Mouse (Mus musculus): ENCODE results near the gene Manea. TPM values are rescaled to one million over a fixed set of nuclear protein-coding genes. Genes with fewer than 3 reads are reported as not detected.
A peak's percentile ranks its signal among the peaks of the same experiment; 100 is the strongest.
"Not testable (repeated sequence)": the region's sequence is repeated elsewhere in the genome, so short reads cannot be mapped to it uniquely, and the experiment has no call there.

The Manea gene
- polyA plus RNA-seq, 1 experiment, result 14.3 TPM

DNA sequence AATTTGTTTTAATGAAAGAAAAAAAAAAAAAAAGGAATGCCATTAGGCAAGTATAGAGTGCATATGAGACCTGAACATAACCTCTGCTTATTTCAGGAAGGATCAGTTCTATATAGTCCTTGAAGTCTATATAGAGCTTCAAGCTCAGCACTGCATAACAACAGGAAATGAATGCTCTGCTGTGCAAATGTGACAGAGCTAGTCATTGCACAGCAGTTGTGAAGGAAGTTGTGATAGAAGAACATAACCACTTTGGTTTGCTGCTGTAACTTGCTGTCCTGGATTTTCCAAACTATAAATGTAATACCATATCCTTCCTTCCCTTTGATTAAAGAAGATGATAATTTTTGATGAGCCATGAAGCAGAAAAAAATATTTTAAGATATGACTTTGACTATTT lies 4.3 kb downstream of the Manea start:
- no peaks in the 10 kb centered on the region; the same call in 1 of the 2 replicates for H3K36me3 ChIP-seq (ENCODE audit: control insufficient read depth, insufficient read depth, low read length)
- DNase-seq (ENCODE audit: low read depth in 1 of 2, low spot score in 2 of 2), result peak in 1 of 2 experiments; percentile 14
- no peak overlapping the region for H3K4me3 ChIP-seq (ENCODE audit: extremely low read depth, insufficient read depth, insufficient read length)
- H3K27ac ChIP-seq (ENCODE audit: insufficient read depth, low read length), result no peak overlapping the region
- TF ChIP-seq CTCF (IDR thresholded peaks at IDR 0.05; ENCODE audit: extremely low read depth, insufficient read depth, insufficient read length, insufficient replicate concordance) (no peak), POLR2A (IDR thresholded peaks at IDR 0.05; ENCODE audit: low read depth, low read length) (no peak)
- H3K4me1 ChIP-seq (ENCODE audit: control insufficient read depth, insufficient read depth, insufficient read length), result peaks cover 8% of the 10 kb centered on the region
- H3K27me3 ChIP-seq (ENCODE audit: control insufficient read depth, insufficient read depth, low read length), result no peaks in the 10 kb centered on the region

GRCm38 (mm10) chr4:26338604-26339003 lies 8.1 kb downstream of the Manea start:
- H3K4me1 ChIP-seq (ENCODE audit: control insufficient read depth, insufficient read depth, insufficient read length), result peaks cover 7% of the 10 kb centered on the region
- WGBS, result 33% methylated on average over 5 of the region's 5 CpGs
- no peaks in the 10 kb centered on the region; the same call in 1 of the 2 replicates for H3K36me3 ChIP-seq (ENCODE audit: control insufficient read depth, insufficient read depth, low read length)
- no peak overlapping the region for H3K4me3 ChIP-seq (ENCODE audit: extremely low read depth, insufficient read depth, insufficient read length)
- no peaks in the 10 kb centered on the region for H3K27me3 ChIP-seq (ENCODE audit: control insufficient read depth, insufficient read depth, low read length)
- H3K27ac ChIP-seq (ENCODE audit: insufficient read depth, low read length), result peak overlapping the region; percentile 37
- peak in 1 of 2 experiments; percentile 62 for DNase-seq (ENCODE audit: low read depth in 1 of 2, low spot score in 2 of 2)
- no peak for TF ChIP-seq POLR2A (IDR thresholded peaks at IDR 0.05; ENCODE audit: low read depth, low read length)
- no peak for TF ChIP-seq CTCF (IDR thresholded peaks at IDR 0.05; ENCODE audit: extremely low read depth, insufficient read depth, insufficient read length, insufficient replicate concordance)

- WGBS, result 92% methylated on average over 5 of the region's 5 CpGs
- peaks cover 3% of the 10 kb centered on the region for H3K4me1 ChIP-seq (ENCODE audit: control insufficient read depth, insufficient read depth, insufficient read length)
- TF ChIP-seq POLR2A (IDR thresholded peaks at IDR 0.05; ENCODE audit: low read depth, low read length), result no peak
- H3K27ac ChIP-seq (ENCODE audit: insufficient read depth, low read length), result no peak overlapping the region
- no peak for DNase-seq (ENCODE audit: low read depth in 1 of 2, low spot score in 2 of 2)
- H3K4me3 ChIP-seq (ENCODE audit: extremely low read depth, insufficient read depth, insufficient read length), result no peak overlapping the region
- H3K36me3 ChIP-seq (ENCODE audit: control insufficient read depth, insufficient read depth, low read length), result no peaks in the 10 kb centered on the region; the same call in 1 of the 2 replicates
- H3K27me3 ChIP-seq (ENCODE audit: control insufficient read depth, insufficient read depth, low read length), result no peaks in the 10 kb centered on the region
These were observed 10.1 kb downstream of the Manea start for GRCm38 (mm10) chr4:26336563-26336962.

DNA sequence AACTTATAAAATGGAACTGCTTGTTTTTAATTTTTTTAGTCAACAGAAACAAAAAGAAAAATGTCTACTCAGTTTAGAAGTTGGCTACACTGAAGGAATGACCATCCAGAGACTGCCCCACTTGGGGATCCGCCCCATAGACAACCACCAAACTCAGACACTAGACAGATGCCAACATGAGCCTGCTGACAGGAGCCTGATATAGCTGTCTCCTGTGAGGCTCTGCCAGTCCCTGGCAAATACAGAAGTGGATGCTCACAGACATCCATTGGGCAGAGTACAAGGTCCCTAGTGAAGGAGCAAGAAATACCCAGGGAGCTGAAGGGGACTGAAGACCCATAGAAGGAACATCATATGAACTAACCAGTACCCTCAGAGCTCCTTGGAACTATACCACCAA lies 42.0 kb downstream of the Manea start:
- DNase-seq (ENCODE audit: low read depth in 1 of 2, low spot score in 2 of 2); H3K27me3 ChIP-seq (ENCODE audit: control insufficient read depth, insufficient read depth, low read length); H3K27ac ChIP-seq (ENCODE audit: insufficient read depth, low read length); H3K36me3 ChIP-seq (ENCODE audit: control insufficient read depth, insufficient read depth, low read length); H3K4me3 ChIP-seq (ENCODE audit: extremely low read depth, insufficient read depth, insufficient read length); H3K4me1 ChIP-seq (ENCODE audit: control insufficient read depth, insufficient read depth, insufficient read length): not testable (repeated sequence)
- WGBS, result 86% methylated on average over 1 of the region's 1 CpGs

DNA sequence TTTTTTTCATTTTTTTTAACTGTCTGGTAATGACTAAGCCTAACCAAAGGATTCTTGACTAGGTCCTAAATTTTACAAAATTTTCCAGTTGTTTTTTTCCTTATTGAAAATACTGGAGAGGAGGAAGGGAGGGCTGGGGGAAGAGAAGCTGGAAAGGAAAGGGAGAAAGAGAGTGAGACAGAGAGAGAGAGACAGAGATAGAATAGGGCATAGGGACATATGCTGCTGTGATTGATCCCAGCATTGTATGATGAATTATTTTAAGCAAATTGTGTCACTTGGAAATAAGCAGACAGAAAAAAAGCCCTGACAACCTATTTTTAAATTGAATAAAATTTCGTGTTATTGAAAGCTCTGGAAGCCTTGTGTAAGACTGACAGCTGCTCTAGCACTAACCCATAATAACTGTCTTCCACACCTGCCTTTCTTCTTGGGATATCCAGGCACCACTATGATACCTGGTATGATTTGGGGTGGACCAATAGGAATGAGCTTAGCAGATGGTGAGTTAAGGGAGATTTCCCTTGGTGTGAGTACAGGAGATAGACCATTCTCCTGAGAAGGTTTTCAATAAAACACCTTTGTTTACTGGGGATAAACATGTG lies 69.5 kb downstream of the Manea start:
- 23% methylated on average over 1 of the region's 1 CpGs for WGBS
- TF ChIP-seq CTCF (IDR thresholded peaks at IDR 0.05; ENCODE audit: extremely low read depth, insufficient read depth, insufficient read length, insufficient replicate concordance) (no peak), POLR2A (IDR thresholded peaks at IDR 0.05; ENCODE audit: low read depth, low read length) (no peak)
- H3K4me3 ChIP-seq (ENCODE audit: extremely low read depth, insufficient read depth, insufficient read length), result no peak overlapping the region

DNA sequence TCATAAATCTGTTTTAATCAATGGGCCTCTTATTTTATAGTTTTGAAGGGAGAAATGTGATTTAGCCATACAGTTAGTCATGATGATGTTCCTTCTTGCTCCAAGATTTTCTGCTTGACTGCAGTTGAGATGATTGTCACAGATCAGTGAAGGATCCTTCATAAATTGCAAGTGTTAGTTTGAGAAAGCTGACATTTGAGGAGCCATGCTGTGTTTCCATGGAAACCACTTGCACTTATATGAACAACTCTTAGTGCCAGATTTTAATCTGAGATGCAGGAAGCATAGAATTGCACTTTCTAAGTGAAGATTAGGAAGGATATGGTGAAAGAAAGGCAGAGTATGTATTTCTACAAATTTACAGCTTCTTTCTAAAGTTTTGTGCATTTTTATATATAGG lies 70.4 kb downstream of the Manea start:
- Histone ChIP-seq H3K4me1 (ENCODE audit: control insufficient read depth, insufficient read depth, insufficient read length) (no peaks in the 10 kb centered on the region), H3K36me3 (ENCODE audit: control insufficient read depth, insufficient read depth, low read length) (no peaks in the 10 kb centered on the region), H3K27me3 (ENCODE audit: control insufficient read depth, insufficient read depth, low read length) (no peaks in the 10 kb centered on the region), H3K4me3 (ENCODE audit: extremely low read depth, insufficient read depth, insufficient read length) (no peak overlapping the region), H3K27ac (ENCODE audit: insufficient read depth, low read length) (no peak overlapping the region)
- DNase-seq (ENCODE audit: low read depth in 1 of 2, low spot score in 2 of 2), result no peak
- TF ChIP-seq POLR2A (IDR thresholded peaks at IDR 0.05; ENCODE audit: low read depth, low read length), result no peak
- TF ChIP-seq CTCF (IDR thresholded peaks at IDR 0.05; ENCODE audit: extremely low read depth, insufficient read depth, insufficient read length, insufficient replicate concordance), result no peak

More for the DNA sequence above, 69.5 kb downstream of the Manea start:
- no peak for DNase-seq (ENCODE audit: low read depth in 1 of 2, low spot score in 2 of 2)
- no peaks in the 10 kb centered on the region for H3K36me3 ChIP-seq (ENCODE audit: control insufficient read depth, insufficient read depth, low read length)
- H3K27me3 ChIP-seq (ENCODE audit: control insufficient read depth, insufficient read depth, low read length), result no peaks in the 10 kb centered on the region
- no peaks in the 10 kb centered on the region for H3K4me1 ChIP-seq (ENCODE audit: control insufficient read depth, insufficient read depth, insufficient read length)
- no peak overlapping the region for H3K27ac ChIP-seq (ENCODE audit: insufficient read depth, low read length)

GRCm38 (mm10) chr4:26275769-26276168 lies 70.9 kb downstream of the Manea start:
- no peak overlapping the region for H3K27ac ChIP-seq (ENCODE audit: insufficient read depth, low read length)
- H3K27me3 ChIP-seq (ENCODE audit: control insufficient read depth, insufficient read depth, low read length), result no peaks in the 10 kb centered on the region
- H3K4me1 ChIP-seq (ENCODE audit: control insufficient read depth, insufficient read depth, insufficient read length), result no peaks in the 10 kb centered on the region
- DNase-seq (ENCODE audit: low read depth in 1 of 2, low spot score in 2 of 2), result no peak
- WGBS, result 77% methylated on average over 2 of the region's 2 CpGs
- TF ChIP-seq POLR2A (IDR thresholded peaks at IDR 0.05; ENCODE audit: low read depth, low read length) (no peak), CTCF (IDR thresholded peaks at IDR 0.05; ENCODE audit: extremely low read depth, insufficient read depth, insufficient read length, insufficient replicate concordance) (no peak)
- H3K4me3 ChIP-seq (ENCODE audit: extremely low read depth, insufficient read depth, insufficient read length), result no peak overlapping the region
- H3K36me3 ChIP-seq (ENCODE audit: control insufficient read depth, insufficient read depth, low read length), result no peaks in the 10 kb centered on the region

Data from spleen, adult 2 months (tissue).